Mouse (Mus musculus) heart, embryonic 15.5 days (tissue): ENCODE data around the gene Agpat3. TPM values are rescaled to one million over a fixed set of nuclear protein-coding genes. Genes with fewer than 3 reads are reported as not detected.
"Not testable (repeated sequence)": the region's sequence is repeated elsewhere in the genome, so short reads cannot be mapped to it uniquely, and the experiment has no call there.

Experiments used
- ATAC-seq: fragments of 200-750 bp; cut with Nextera tagmentation; replicated peaks from 2 replicates; pipeline ENCODE4 v1.8.0; 2017; ENCODE audit warnings: low read depth, moderate TSS enrichment; ENCODE audit not compliant: insufficient number of reproducible peaks, insufficient read depth, low FRiP score
- H3K27ac ChIP-seq: fragments of 300-500 bp; sonication (generic); 2 replicates; pipeline ENCODE4 v1.5.1; 2015; ENCODE audit warnings: mild to moderate bottlenecking, inconsistent platforms
- H3K27me3 ChIP-seq: fragments of 300-500 bp; sonication (generic); 2 replicates; pipeline ENCODE4 v1.6.1; 2015; ENCODE audit warnings: inconsistent platforms
- H3K36me3 ChIP-seq: fragments of 300-500 bp; sonication (generic); 2 replicates; pipeline ENCODE4 v1.6.1; 2015; ENCODE audit warnings: mild to moderate bottlenecking, inconsistent platforms
- H3K4me1 ChIP-seq: fragments of 300-500 bp; sonication (generic); replicated peaks from 2 replicates; pipeline ENCODE4 v1.6.1; 2015; ENCODE audit warnings: inconsistent platforms
- H3K4me2 ChIP-seq: fragments of 300-500 bp; sonication (generic); 2 replicates; pipeline ENCODE4 v1.6.1; 2015; ENCODE audit warnings: inconsistent platforms, mild to moderate bottlenecking, moderate library complexity
- H3K4me3 ChIP-seq: fragments of 300-500 bp; sonication (generic); 2 replicates; pipeline ENCODE4 v1.5.1; 2015; ENCODE audit warnings: mild to moderate bottlenecking, inconsistent platforms
- H3K9ac ChIP-seq: fragments of 300-500 bp; sonication (generic); 2 replicates; pipeline ENCODE4 v1.6.1; 2015; ENCODE audit warnings: mild to moderate bottlenecking, inconsistent platforms
- H3K9me3 ChIP-seq: fragments of 300-500 bp; sonication (generic); replicated peaks from 2 replicates; pipeline ENCODE4 v1.6.1; 2016; ENCODE audit warnings: inconsistent platforms
- whole genome bisulfite sequencing: fragments of 180-500 bp; shearing (Covaris S2); methylation state at CpG from one replicate; pipeline ENCODE4 v1.1.7; 2015; ENCODE audit warnings: mixed read lengths; 5-methylcytosine and 5-hydroxymethylcytosine counted together
- polyA plus RNA-seq: library from polyadenylated mRNA; unstranded; fragments of >200 nt; fragmentation: Nextera tagmentation; extraction: Ambion mirVana; gene quantifications from 2 replicates; pipeline ENCODE4 v1.2.1, GENCODE M21; 2015

Agpat3 gene
- polyA plus RNA-seq, 1 experiment from 2014 or later = 54.2 TPM

- H3K9ac ChIP-seq, H3K27me3 ChIP-seq, H3K4me3 ChIP-seq, H3K9me3 ChIP-seq, H3K4me1 ChIP-seq, H3K4me2 ChIP-seq, ATAC-seq, H3K36me3 ChIP-seq, H3K27ac ChIP-seq: not testable (repeated sequence)
- WGBS = 91% methylated on average over 3 of the region's 3 CpGs
These were observed 6.7 kb upstream of the Agpat3 start for GRCm38 (mm10) chr10:78358999-78359398.

GRCm38 (mm10) chr10:78358266-78358665, 6.0 kb upstream of the Agpat3 start:
- H3K27ac ChIP-seq = no peak overlapping the region
- no peaks in the 10 kb centered on the region for H3K27me3 ChIP-seq
- no peaks in the 10 kb centered on the region for H3K36me3 ChIP-seq
- no peaks in the 10 kb centered on the region for H3K9me3 ChIP-seq
- no peak overlapping the region for H3K9ac ChIP-seq
- WGBS = 84% methylated on average over 4 of the region's 4 CpGs
- no peak for ATAC-seq
- H3K4me3 ChIP-seq = no peak overlapping the region
- peaks cover 7% of the 10 kb centered on the region for H3K4me1 ChIP-seq
- H3K4me2 ChIP-seq = no peak overlapping the region

DNA sequence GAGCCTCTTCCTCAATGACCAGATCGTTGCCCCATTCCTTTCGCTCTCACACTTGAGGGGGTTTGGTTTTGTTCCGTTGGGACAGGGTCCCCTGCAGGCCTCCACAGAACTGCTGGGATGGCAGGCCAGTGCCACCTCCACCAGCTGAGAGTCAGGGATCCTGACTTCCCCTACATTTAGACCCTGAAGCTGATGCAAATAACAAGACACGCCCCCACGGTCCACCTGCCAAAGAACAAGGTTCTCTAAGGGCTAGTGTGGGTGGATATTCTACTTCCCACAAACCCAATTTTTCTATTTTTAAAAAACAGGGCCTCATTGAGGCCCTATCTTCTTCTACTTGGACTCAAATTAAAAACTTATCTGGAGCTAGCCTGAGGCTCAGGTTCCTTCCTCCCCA, 5.5 kb upstream of the Agpat3 start:
- Histone ChIP-seq H3K27me3 (no peaks in the 10 kb centered on the region), H3K4me2 (no peak overlapping the region), H3K36me3 (no peaks in the 10 kb centered on the region), H3K27ac (no peak overlapping the region), H3K4me3 (no peak overlapping the region), H3K9ac (no peak overlapping the region), H3K4me1 (peaks cover 11% of the 10 kb centered on the region), H3K9me3 (no peaks in the 10 kb centered on the region)
- no peak for ATAC-seq
- 83% methylated on average over 5 of the region's 5 CpGs for WGBS

DNA sequence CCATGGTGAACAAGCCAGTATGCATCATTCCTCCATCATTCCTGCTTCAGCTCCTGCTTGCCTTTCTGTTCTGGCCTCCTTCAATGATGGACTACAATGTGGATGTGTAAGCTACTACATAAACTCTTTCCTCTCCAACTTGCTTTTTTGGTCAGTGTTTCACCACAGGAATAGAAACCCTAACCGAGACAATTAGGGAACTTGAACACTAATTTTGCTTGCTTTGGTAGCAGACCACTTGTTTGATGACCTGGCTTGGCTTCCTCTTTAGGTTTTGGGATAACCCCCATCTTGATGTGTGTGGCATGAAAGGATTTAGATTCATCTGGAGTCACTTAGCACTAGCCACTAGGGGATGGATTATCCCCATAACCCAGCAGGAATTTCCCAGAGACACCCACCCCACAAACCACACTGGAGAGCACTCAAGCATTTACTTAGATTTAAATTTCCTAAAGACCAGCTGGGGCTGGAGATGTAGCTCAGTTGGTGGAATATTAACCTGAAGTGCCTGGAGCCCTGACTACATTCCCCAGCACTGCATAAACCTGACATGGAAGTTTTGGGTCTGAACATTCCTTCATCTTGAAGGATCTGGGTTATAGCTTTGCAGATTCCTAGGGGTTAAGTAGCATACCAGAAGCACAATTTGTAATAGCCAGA, 3.8 kb upstream of the Agpat3 start:
- Histone ChIP-seq H3K27ac (no peak overlapping the region), H3K36me3 (no peaks in the 10 kb centered on the region), H3K4me3 (no peak overlapping the region), H3K9me3 (no peaks in the 10 kb centered on the region), H3K9ac (no peak overlapping the region), H3K4me2 (no peak overlapping the region), H3K4me1 (peaks cover 12% of the 10 kb centered on the region), H3K27me3 (no peaks in the 10 kb centered on the region)
- 52% methylated on average over 1 of the region's 1 CpGs for WGBS
- ATAC-seq = no peak

DNA sequence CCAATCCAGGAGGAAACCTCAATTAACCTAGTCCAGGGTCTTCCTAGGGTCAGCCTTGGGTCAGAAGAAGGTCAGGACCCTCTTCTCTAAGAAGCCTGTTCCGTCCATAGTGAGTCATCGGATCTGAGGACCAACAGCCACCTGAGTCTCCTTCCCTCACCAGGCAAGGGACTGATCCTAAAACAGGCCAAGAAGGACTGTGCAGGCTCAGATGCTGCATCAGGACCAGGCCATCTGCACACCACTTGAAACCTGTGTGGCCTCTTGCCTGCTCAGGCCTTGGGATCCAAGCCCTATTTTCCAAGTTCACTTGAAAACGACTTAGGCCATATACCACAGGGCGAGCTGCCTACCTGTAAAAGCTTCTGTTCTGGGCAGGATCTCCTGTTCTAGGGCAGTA, 907 bp upstream of the Agpat3 start:
- 80% methylated on average over 4 of the region's 4 CpGs for WGBS
- no peaks in the 10 kb centered on the region for H3K27me3 ChIP-seq

DNA sequence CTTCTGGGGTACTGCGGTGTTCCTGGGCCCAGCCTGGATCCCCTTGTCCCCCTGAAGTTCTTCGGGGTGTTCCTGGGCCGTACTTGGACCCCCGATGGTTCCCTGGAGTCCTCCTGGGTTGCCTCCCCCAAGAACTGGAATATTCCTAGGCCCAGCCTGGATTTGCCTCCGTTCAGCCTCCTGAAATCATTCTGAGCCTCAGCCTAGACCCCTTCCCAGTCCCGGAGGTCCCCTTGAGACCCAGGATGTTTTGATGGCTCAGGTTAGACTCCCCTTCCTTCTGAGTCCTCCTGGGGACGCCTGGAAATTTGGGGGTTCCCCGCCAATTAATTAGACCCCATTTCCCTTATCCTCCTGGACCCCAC, 359 bp upstream of the Agpat3 start:
- Histone ChIP-seq H3K36me3 (no peaks in the 10 kb centered on the region), H3K4me2 (peak overlapping the region; percentile 89), H3K27me3 (no peaks in the 10 kb centered on the region), H3K9me3 (no peaks in the 10 kb centered on the region), H3K9ac (peak overlapping the region; percentile 87), H3K4me3 (peak overlapping the region; percentile 72), H3K4me1 (peaks cover 16% of the 10 kb centered on the region), H3K27ac (peak overlapping the region; percentile 65)
- 29% methylated on average over 8 of the region's 8 CpGs for WGBS
- no peak for ATAC-seq

More for the DNA sequence above, 907 bp upstream of the Agpat3 start:
- no peak overlapping the region for H3K4me2 ChIP-seq
- no peak overlapping the region for H3K9ac ChIP-seq
- no peak overlapping the region for H3K27ac ChIP-seq
- no peak overlapping the region for H3K4me3 ChIP-seq
- peaks cover 16% of the 10 kb centered on the region for H3K4me1 ChIP-seq
- no peaks in the 10 kb centered on the region for H3K36me3 ChIP-seq
- ATAC-seq = no peak
- no peaks in the 10 kb centered on the region for H3K9me3 ChIP-seq

- Histone ChIP-seq H3K4me3 (peak overlapping the region; percentile 72), H3K27ac (peak overlapping the region; percentile 65), H3K4me1 (peaks cover 21% of the 10 kb centered on the region), H3K27me3 (no peaks in the 10 kb centered on the region), H3K9me3 (no peaks in the 10 kb centered on the region), H3K4me2 (peak overlapping the region; percentile 89), H3K36me3 (no peaks in the 10 kb centered on the region), H3K9ac (peak overlapping the region; percentile 87)
- WGBS = 3% methylated on average over 13 of the region's 13 CpGs
- ATAC-seq = no peak
These were observed 764 bp downstream of the Agpat3 start for GRCm38 (mm10) chr10:78351564-78351886.

- Histone ChIP-seq H3K9me3 (no peaks in the 10 kb centered on the region), H3K36me3 (no peaks in the 10 kb centered on the region), H3K4me2 (peak overlapping the region; percentile 89), H3K4me1 (peaks cover 21% of the 10 kb centered on the region), H3K4me3 (peak overlapping the region; percentile 72), H3K27ac (no peak overlapping the region; the same call in 1 of the 2 replicates), H3K9ac (peak overlapping the region; percentile 87), H3K27me3 (no peaks in the 10 kb centered on the region)
- 31% methylated on average over 6 of the region's 6 CpGs for whole genome bisulfite sequencing
- no peak for ATAC-seq
These were observed 1.3 kb downstream of the Agpat3 start for GRCm38 (mm10) chr10:78350796-78351556.

DNA sequence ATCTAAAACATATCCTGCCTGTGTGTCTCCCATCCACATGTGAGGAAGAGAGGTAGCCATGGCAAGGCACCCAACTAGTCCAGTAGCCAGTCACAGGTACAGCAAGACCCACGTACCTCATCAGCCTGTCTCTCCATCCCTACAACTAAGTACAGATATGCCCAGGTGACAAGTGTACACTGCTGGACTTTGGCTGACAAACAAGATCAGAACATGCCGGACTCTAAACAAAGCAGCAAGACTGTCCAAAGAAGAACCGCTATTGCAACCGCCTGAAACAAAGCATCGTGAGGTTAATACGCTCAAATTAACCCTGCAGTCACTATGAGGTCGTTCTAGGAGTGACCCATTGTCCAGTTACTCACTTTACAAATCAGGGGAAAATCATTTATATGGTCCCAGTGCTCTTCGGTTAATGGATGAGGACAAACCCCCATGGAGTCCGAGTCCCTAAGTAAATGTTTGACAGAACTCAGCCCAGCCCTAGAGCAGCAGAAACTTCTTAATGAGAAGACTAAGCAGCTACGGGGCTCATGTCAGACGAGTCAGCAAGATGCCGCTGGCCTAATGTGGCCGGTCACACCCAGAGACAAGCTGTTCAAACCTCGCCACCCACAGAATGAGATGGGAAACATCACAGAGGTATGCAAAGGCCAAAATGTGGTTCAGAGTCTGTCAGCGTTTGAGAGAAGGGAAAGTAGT, 2.7 kb downstream of the Agpat3 start:
- no peak for ATAC-seq
- peaks cover 21% of the 10 kb centered on the region for H3K4me1 ChIP-seq
- no peaks in the 10 kb centered on the region for H3K9me3 ChIP-seq
- H3K4me2 ChIP-seq = no peak overlapping the region
- H3K9ac ChIP-seq = no peak overlapping the region
- 75% methylated on average over 15 of the region's 15 CpGs for WGBS
- H3K27ac ChIP-seq = no peak overlapping the region
- no peaks in the 10 kb centered on the region for H3K27me3 ChIP-seq
- no peak overlapping the region for H3K4me3 ChIP-seq
- H3K36me3 ChIP-seq = no peaks in the 10 kb centered on the region

DNA sequence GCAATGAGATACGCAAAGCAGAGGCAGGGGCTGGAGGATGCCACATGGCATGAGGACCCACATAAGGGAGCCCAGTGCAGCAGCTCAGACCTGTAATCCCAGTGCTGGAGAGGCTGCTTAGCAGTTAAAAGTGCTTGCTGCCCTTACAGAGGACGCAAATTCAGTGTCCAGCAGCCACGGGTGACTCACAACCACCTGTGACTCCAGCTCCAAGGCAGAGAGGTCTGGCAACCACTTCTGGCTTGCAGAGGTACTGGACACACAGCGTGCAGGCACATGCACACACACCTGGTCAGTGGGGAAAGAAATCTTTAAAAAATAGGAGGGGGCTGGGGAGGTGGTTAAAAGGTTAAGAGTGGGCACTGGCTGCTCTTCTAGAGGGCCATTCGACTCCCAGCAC, 4.1 kb downstream of the Agpat3 start:
- peaks cover 21% of the 10 kb centered on the region for H3K4me1 ChIP-seq
- no peaks in the 10 kb centered on the region for H3K9me3 ChIP-seq
- no peak overlapping the region for H3K4me3 ChIP-seq
- WGBS = 83% methylated on average over 5 of the region's 5 CpGs
- H3K27me3 ChIP-seq = no peaks in the 10 kb centered on the region
- H3K9ac ChIP-seq = no peak overlapping the region
- no peaks in the 10 kb centered on the region for H3K36me3 ChIP-seq
- no peak overlapping the region for H3K27ac ChIP-seq
- no peak overlapping the region for H3K4me2 ChIP-seq
- no peak for ATAC-seq

DNA sequence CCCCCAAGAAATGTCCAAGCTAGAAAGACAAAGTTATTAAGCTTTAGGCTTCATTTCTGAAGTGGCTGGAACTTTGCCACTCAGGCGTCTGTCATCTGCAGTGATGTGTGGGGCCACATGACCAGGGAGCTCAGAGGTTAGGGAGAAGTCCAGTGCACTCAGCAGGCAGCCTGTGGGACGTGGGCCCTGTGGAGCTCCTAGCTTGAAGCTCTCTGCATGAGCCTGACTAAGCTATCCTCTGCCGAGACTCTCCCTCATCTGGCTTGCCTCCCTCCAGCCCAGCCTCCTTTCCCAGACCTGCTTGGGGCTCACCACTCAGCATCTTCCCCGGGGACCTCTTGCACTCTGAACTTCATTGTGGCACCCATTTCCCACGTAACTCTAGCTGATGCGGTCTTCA, 4.8 kb downstream of the Agpat3 start:
- Histone ChIP-seq H3K9ac (no peak overlapping the region), H3K4me3 (no peak overlapping the region), H3K27me3 (no peaks in the 10 kb centered on the region), H3K9me3 (no peaks in the 10 kb centered on the region), H3K4me1 (peaks cover 14% of the 10 kb centered on the region), H3K4me2 (no peak overlapping the region), H3K36me3 (no peaks in the 10 kb centered on the region), H3K27ac (no peak overlapping the region)
- 67% methylated on average over 6 of the region's 6 CpGs for WGBS
- no peak for ATAC-seq
